Mouse (Mus musculus) splenic B cell, adult 2 months (primary cell): ENCODE measurements around the gene Denr.
A peak's percentile ranks its signal among the peaks of the same experiment; 100 is the strongest.

ENCODE experiments used
- DNase-seq: peaks from one replicate; pipeline ENCODE4 v3.0.0-alpha.2; 2011; ENCODE audit warnings: low read depth, low spot score
- H3K27me3 ChIP-seq: 2 replicates; pipeline ENCODE4 v1.6.1; 2012; ENCODE audit warnings: mild to moderate bottlenecking, low read length, moderate library complexity, mixed read lengths; ENCODE audit not compliant: control insufficient read depth, poor library complexity, insufficient read depth, severe bottlenecking
- H3K36me3 ChIP-seq: 2 replicates; pipeline ENCODE4 v1.6.1; 2012; ENCODE audit warnings: mild to moderate bottlenecking, low read length, moderate library complexity, mixed read lengths; ENCODE audit not compliant: control insufficient read depth, poor library complexity, insufficient read depth, severe bottlenecking

Denr gene

DNA sequence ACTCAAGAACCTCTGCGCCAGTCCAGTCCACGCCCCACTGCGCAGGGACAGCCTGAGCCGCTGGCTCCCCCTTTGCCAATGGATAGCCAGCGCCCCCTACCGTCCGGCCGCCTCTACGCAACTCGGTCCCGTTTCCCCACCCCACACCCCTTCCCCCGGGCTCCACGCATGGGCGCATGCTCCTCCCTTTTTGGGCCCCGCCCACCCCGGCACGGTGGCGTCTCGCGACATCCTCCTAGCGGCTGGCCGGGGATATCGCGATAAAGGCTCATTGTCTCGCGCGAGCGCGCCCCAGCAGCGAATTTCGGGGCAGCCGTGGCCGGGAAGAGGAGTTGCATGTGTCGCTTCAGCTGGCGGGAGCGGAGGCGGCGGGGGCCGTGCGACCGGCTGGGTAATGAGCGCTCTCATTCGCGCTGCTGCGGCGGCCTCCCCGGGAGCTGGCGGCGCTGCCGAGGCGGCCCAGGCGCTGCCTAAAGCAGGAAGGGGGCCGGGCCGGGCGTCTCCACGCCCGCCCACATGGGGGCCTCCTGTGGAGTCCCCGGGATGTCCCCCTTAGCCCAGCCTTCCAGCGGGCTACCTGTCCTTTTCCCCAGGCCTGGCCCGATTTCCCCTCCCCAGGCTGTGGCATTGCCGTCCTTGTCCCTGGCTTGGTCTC is at the start of gene Denr:
Gene Denr (plus strand): TSS at position 200 of the 655 bp plus-strand sequence.
- H3K27me3 ChIP-seq, result no peaks in the 10 kb centered on the region
- H3K36me3 ChIP-seq, result peaks cover 7% of the 10 kb centered on the region; the same call in 1 of the 2 replicates
- DNase-seq, result peak; percentile 99

DNA sequence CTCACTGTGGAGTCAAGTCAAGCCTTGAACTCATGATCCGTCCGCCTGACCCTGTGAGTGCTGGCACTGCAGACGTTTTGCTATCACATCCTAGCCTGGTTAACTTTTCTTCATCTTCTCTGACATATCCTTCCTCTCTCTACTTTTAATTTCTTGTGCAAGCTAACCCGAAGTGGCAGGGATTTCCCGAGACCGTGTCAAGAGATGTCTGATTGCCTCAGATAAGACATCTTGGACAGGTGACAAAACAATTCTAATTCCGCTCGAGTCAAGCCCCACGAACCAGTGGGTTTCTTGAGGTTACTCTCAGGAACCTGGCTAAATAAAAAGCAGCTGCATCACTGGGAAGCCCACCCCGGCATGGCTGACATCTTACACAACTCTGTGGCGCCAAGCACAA is 48.2 kb upstream of the Denr start:
- no peak for DNase-seq
- H3K36me3 ChIP-seq, result no peaks in the 10 kb centered on the region
- H3K27me3 ChIP-seq, result no peaks in the 10 kb centered on the region

DNA sequence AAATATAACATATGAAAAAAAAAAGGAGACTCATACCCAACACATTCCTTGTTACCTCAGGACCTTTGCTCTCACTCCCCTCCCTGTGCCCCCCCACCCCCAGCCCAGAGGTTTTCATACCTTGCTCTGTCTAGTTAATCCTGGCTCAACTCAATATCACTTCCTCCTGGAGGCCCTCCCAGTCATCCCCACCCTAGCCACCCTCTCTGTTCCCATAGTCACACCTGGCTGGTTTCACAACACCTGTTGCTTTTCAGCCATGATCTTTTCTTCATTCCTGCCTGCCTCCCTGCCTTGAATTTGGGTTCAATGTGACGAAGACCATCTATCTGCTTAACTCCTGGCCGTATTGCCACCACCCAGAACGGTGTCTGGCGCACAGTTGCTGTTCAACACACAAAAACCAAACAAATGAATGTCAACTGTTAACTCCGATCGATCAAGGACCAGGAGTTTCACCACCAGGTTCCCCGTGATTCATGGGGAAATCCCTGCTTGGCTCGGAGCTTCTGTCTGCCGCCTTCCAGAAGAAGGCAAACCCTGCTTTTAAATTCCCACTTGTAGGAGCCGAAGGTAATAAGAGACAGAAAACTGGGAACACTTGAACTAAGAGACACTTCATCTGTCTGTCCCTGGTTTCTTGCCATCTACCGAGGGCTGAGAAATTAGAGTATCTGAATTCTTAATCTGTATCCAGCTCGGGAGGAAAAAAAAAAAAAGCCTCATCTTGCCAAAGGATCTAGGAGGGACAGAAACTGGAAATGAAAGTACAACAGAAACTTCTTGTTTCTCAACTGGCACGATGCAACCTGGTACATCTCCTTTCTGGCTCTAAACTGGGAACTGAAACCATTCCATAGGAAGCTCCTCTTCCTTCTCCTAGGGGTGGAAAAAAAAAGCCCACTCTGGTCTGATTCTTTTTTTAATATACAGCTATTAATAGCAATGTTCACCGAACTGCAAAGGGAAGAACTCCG is 44.3 kb upstream of the Denr start:
- peak; percentile 42 for DNase-seq
- Histone ChIP-seq H3K27me3 (no peaks in the 10 kb centered on the region), H3K36me3 (no peaks in the 10 kb centered on the region)

DNA sequence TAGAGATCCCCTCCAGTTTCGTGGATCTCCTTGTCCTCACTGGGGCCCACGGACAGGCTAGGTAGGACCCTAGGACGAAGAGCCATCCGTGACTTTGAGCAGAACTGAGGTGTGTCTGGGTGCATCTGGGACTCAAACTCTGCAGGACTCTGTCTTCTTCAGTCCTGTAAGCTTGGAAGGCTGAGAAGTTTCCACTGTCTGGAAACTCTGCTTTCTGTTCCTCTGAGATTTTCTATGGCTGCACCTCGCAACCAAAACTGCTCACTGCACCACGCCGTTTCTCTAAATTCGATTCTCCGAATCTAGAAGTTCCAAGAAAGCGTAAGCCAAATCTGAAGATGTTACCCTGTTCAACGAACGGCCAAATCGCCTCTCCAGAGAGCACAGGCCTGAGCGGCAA is 43.0 kb upstream of the Denr start:
- DNase-seq, result no peak
- no peaks in the 10 kb centered on the region for H3K36me3 ChIP-seq
- no peaks in the 10 kb centered on the region for H3K27me3 ChIP-seq

DNA sequence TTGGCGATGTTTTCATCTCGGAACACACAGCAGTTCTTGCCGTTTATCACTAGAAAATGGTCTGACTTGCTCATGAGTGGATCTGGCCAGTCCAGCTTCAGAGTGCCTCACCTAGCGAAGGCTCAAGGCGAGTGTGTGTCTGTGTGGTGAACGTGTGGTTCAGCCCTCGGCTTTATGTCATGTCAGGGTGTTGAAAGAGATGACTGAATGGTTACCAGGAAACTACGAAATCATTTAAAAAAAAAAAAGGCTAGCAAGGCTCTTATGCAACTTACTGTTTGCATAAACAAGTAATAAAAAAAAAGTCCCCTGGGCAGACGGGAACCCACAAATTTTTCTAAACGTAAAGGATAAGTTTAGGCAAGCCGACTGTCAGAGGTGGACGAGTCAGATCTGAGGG is 41.6 kb upstream of the Denr start, which contains the start of gene Hcar2:
Gene Hcar2 (minus strand): TSS at position 135 of the 400 bp plus-strand sequence.
- Histone ChIP-seq H3K36me3 (no peaks in the 10 kb centered on the region), H3K27me3 (no peaks in the 10 kb centered on the region)
- no peak for DNase-seq

DNA sequence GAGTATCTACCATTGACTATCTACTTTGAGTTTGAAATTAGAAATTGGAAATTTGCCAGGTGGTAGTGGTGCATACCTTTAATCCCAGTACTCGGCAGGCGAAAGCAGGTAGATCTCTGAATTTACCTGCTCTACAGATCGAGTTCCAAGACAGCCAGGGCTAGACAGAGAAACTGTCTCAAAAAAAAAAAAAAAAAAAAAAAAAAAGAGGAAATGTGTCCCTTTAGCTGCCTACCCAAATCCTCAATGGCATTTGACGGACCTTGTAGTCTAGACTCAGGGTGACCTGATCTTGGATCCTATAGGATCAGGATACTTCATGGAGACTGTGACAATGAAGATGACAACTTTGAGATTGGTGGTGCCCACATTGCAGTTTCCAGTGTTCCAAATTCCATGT is 40.5 kb upstream of the Denr start:
- H3K27me3 ChIP-seq, result no peaks in the 10 kb centered on the region
- no peak for DNase-seq
- no peaks in the 10 kb centered on the region for H3K36me3 ChIP-seq

DNA sequence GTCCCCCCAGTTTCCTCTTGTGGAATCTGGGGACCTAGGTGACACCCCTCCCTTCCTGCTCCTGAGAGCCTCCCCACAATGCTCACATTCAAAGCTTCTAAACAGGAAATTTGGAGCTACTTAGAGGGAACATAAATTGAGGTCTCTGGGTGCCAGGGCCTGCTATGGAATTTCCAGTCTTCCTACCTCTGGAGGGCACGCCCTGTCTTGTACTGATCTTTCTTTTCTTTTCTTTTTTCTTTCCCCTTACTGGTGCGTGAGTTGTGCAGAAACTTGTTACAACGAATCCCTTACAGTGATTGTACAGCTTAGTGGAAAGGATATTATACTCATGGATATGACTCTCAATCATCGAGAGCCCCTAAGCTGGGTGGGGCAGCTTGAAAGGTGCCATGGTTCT is 37.4 kb upstream of the Denr start:
- no peak for DNase-seq
- no peaks in the 10 kb centered on the region for H3K36me3 ChIP-seq
- H3K27me3 ChIP-seq, result no peaks in the 10 kb centered on the region

DNA sequence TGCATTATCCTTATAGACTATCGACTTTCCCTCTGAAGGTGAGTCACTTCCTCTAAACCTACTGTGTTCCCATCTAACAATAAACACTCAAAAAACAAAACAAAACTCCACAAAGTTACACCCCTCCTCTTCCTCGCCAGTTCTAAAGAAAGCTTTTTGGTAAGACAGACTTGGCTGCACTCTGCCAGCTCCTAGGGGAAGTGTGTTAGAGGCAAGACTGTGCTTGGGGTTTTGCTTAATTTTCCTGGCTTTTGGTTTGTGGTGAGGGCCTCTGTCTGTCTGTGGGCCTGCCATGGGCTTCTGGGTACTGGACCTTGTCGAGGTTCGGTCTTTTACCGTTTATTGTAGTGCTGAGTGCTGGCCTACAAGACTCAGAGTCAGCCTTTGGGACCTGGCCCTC is 32.8 kb upstream of the Denr start:
- no peak for DNase-seq
- no peaks in the 10 kb centered on the region for H3K27me3 ChIP-seq
- H3K36me3 ChIP-seq, result no peaks in the 10 kb centered on the region

DNA sequence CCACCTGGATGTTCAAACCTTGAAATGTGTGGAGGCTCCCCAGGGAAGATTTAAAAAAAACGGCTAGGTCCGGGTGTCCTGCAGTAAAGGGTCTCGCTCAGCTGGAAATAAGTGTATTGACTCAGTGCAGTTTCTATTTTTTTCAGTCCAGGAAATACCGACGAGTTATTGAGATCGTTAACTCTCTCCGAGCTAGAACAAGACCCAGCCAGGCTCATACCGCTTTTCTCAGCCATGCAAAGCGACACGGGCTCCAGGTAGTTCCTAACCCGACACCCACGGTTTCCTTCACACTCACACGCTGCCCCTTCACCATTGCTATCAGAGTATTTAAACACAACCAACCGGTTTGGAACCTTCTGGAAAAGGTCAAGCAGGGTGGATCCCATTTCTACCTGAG is 28.9 kb upstream of the Denr start:
- Histone ChIP-seq H3K36me3 (no peaks in the 10 kb centered on the region), H3K27me3 (no peaks in the 10 kb centered on the region)
- DNase-seq, result no peak

DNA sequence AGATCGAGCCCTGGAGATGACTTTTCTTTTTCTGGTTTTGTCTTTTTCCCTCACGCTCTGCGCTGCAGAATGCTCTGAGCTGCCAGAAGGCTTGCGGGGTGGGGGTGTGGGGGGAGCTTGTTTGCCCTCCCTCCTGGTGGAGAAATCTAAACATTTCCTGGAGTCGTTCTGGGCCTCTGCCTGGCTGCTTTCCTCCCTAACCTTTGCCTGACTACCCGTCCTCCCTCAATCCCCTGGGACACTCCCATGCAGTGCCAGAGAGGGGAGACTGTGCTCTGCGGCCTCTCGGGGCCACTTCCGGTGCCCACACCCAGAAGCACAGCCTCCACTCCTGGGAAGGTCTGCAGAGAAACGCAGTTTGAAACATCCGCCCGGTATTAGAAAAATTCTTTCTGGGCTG is 27.0 kb upstream of the Denr start, which contains the start of gene Hcar1:
Gene Hcar1 (minus strand): TSS at position 93 of the 400 bp plus-strand sequence.
- H3K27me3 ChIP-seq, result no peaks in the 10 kb centered on the region
- DNase-seq, result no peak
- no peaks in the 10 kb centered on the region for H3K36me3 ChIP-seq

DNA sequence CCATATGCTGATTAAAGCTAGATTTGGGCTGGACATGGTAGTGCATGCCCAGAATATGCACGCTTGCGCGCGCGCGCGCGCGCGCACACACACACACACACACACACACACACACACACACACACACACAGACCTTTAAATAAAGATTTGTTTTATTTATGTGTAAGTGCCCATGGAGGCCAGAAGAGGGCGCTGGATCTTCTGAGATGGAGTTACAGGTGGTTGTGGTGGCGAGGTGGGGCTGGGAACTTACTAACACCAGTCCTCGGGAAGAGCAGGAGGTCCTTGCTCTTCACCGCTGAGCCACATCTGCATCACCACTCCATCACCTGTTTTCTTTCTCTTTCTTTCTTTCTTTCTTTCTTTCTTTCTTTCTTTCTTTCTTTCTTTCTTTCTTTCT is 26.2 kb upstream of the Denr start:
- no peaks in the 10 kb centered on the region for H3K36me3 ChIP-seq
- DNase-seq, result no peak
- no peaks in the 10 kb centered on the region for H3K27me3 ChIP-seq

DNA sequence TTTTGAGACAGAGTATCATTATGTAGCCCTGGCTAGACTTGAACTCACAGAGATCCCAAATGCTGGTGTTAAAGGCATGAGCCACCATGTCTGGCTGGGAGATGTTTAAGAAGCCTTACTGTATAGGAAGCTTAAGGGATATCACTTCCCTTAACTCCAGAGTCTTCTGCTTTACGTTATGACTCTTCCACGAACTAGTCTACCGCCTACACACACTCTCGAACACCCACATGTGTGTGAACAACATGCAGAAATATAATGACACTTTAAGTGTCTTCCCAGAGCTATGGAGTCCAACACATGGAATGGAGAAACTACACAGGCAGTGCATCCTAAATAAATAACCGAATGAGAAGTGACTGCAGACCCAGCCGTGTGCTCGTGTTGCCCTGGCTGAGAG is 23.1 kb upstream of the Denr start:
- H3K27me3 ChIP-seq, result no peaks in the 10 kb centered on the region
- no peak for DNase-seq
- no peaks in the 10 kb centered on the region for H3K36me3 ChIP-seq

DNA sequence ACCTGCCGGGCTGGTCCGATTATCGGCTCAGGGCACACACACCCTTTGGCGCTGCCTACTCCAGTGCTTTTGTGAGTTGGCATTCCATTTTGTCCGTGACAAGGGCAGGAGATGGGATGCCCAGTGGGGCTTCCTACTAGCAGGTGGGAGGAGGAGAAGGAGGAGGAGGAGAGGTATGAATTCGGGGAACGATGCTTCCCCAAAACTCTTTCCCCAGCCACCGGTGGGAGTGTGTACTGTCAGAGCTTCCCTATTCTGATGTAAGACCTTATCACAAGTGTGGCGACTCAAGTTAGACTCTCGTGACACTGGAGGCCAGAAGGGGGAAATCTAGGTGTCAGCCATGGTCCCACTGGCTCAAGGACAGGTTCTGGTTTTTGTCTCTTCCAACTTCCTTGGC is 22.6 kb upstream of the Denr start:
- DNase-seq, result no peak
- no peaks in the 10 kb centered on the region for H3K27me3 ChIP-seq
- H3K36me3 ChIP-seq, result no peaks in the 10 kb centered on the region

DNA sequence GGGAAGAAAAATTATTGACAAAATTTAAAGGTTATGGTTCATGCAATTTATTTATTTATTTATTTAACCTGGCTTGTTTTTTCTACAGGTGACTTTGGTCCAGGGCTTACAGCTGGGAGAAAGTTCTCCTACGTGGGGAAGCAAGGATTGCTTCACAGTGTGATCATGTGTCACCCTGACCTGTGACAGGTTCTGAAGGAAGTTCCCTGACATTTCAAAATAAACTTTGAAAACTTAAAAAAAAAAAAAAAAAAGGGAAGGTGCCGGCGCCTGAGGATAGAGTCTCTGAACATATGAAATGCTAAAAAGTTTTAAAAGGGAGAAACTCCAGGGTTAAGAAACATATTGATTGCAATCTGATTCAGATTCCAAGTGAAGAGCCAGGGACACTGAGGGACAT is 20.6 kb upstream of the Denr start:
- Histone ChIP-seq H3K36me3 (no peaks in the 10 kb centered on the region), H3K27me3 (no peaks in the 10 kb centered on the region)
- DNase-seq, result no peak

DNA sequence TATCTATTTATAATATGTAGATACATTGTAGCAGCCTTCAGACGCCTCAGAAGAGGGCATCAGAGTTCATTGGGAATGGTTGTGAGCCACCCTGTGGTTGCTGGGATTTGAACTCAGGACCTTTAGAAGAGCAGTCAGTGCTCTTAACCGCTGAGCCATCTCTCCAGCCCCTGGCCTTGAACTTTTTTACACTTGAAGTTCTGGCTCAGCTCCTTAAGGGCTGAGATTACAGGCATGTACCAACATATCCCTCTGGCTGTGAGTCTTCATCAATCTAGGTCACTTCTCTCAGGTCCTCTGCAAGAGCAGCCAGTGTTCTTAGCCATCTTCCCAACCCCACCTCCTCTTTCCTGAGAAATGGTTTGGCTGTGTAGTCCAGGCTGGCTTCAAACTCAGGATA is 16.7 kb upstream of the Denr start:
- no peaks in the 10 kb centered on the region for H3K36me3 ChIP-seq
- no peaks in the 10 kb centered on the region for H3K27me3 ChIP-seq

More for the DNA sequence above, 16.7 kb upstream of the Denr start:
- no peak for DNase-seq
